Mouse (Mus musculus): ENCODE results near the gene Tab2.

The Tab2 gene

DNA sequence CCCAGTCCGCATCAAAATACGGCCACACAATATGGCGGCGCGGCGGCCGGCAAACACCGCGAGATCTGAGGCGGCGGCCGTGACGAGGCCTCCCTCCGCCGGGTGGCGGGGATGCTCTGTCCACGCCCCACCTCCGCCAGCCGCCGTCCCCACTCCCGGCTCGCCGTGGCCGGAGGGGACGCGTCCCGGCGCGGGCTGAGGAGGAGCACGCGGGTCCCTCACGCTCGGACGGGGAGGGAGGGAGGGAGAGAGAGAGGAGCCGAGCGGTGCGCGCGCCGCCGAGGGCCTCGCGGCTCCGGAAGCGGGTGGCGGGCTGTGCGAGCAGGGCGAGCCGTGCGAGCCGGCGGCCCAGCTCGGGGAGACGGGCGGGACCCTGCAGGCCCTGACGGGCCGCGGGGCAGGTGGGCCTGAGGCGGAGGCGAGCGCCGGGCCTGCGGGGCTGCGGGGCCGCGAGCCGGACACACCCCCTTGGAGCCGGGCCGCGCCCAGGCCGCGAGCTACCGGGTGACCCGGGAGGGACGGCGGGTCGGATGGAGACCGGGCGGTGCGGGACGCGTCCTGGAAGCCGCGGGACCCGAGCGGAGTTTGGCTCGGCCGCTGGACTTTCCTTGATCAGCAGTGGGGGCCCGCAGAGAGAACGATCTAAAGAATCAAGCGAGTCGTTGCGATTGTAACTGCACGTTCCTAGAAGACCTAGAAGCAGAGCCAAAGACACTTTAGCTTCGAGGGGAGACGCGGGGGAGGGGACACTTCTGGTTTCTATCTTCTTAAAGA, at the start of gene Tab2:
TSS of gene Tab2 (minus strand) at position 3 of the 774 bp plus-strand sequence.
- peak; percentile 95 for DNase-seq

DNA sequence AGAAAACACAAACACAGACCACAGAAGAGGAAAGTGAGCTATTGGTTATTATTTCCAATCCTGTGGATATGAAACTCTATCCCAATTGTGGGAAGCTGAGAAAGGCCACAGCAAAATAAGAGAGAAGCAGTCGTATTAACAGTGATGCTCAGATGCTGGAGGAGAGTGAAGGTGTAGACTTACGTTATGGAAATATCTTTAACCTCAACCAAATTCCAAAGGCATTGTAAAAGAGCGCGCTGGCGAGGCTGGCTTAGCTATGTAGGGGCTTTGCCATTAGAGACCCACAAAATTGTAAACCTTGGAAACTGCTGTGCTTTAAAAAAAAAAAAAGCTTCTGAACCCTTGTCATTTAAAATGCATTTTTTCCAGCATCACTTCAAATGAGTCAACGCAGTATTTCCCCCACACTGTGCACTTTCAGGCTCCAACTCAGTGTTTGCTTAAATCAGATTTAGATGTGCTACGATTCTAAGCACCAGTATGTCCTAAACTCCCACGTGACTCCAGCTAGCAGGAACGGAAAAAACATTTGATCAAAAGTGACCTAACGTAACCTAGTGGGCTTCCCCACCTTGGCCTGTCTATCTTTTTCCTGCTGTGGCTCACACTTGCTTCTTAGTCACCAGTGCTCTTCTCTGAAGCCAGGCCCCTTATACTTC, 36.4 kb upstream of the Tab2 start:
- no peak for DNase-seq

DNA sequence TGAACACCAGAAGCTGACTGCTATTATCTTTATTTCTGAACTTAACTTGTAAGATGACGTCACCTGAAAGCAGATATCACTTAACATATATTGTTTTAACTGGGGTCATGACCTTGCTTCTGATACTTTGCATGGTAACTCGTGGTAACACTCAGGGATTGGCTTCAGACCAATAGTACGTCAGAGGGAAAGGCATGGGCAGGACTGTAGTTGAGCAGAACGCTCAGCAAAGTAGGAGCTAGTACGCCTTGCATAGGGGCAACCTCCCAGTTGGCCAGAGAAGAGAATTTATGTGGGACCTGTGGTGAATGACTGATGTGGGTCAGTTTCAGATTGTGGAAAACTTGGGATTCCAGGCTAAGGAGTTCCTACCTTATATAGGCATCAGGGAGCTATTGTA, 35.6 kb upstream of the Tab2 start:
- no peak for DNase-seq

DNA sequence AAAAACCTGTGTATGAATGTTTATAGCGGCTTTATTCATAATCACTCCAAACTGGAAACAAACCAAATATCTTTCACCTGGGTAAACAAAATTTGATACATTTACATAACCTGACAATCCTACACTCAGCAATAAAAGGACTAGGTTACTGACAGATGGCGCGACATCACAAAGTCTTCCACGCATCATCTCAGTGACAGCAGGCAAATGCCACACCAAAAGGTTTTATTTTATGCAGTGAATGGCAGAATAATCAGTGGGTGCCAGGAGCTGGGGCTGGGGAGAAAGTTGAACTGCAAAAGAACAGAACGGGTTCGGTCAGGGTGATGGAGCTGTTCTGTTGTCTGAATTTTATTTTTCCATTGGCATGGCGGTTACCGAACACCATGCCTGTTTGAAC, 31.5 kb upstream of the Tab2 start:
- no peak for DNase-seq

DNA sequence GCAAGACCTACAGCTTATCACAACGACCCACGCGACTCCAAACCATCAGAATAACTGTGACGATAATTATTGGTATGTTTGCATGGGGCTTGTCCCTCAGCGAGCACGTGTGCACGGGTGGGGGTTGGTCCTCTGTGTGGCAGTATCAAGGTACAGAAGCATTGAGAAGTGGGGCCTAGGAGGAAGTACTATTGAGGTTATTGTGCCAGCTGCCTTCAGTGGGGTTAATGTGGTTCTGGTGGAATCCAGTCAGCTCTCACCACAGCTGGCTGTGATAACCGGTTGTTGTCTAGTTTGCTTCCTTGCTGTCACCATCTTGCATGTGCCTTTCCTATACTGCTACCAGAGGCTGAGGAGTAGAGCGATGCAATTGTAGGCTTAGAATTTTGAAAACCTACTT, 20.4 kb upstream of the Tab2 start:
- DNase-seq: no peak

DNA sequence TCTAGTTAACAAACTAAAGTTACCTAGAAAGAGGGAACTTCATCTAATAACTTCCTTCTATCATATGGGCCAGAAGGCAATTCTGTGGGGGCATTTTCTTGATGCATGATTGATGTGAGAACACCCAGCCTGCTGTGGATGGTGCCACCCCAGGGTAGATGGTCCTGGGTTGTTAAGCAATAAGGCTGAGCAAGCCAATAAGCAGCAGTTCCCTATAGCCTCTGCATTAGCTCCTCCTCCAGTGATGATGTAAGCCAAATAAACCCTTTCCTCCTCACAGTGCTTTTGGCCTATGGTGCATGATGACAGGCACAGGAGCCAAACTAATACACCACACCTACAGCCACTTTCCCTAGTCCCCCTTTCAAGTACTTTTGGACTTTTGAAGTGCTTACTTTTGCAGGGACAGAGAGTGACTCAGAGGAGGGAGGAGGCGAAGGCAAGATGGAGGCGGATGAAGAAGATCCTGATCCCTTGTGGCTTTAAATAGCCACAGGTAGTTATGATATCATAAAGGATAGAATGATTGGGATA, 12.8 kb upstream of the Tab2 start:
- no peak for DNase-seq

DNA sequence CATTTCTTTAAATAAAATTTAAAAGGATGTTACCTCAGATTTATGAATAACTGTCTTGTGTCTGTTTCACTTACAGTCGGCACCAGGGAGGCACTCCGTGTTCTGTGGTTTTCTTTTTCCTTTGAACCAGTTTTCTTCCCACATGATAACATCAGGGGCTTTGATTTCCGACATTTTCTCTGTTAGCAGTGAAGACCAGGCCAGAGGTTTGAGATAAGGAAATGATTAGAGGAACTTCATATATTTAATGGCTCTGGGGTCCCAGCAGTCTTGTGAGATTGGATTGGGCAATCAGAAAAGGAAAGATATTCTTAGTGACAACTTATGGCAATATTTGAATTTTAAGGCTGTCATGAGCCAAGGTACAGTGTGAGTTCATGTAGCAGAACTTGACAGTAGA, 11.1 kb upstream of the Tab2 start:
- DNase-seq: no peak

DNA sequence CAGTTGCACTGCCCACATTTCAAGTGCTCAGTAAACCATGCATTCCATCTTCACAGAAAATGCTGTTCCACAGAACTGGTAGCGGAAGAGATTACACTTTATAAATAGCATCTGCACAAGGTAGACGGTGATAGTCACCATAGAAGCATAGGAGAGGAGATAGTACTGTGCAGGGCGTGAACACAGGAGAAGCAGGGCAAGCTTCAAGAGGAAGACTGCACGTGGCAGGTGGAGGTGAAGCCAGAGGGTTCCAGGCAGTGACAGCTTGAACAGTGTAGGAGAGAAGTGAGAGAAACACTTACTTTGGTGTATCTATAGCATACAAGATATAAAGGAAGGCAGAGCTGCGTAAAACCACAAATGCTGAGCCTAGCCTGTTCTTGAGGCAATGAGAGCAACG, 3.0 kb upstream of the Tab2 start:
- no peak for DNase-seq

DNA sequence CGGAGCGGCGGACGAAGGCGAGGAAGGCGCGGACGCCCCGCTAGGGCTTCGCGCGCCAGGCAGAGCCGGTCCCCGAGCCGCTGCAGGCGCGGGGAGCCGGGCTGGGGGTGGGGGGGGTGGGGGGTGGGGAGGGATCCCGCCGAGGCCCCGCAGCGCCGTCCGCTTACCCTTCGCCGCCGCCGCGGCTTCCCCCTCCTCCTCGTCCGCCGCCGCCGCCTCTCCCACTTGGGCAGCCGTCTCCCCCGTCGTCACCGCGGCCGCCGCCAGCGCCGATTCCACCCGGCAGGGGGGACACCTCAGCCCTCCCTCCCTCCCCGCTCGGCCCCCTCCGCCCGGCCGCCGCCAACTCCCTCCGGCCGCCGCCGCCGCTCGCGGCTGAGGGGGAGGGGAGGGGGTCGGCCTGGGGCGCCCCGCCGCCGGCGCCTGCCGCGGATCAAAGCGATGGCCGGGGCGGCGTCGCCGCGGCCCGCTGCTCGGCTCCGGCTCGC, 352 bp downstream of the Tab2 start:
- DNase-seq: no peak

DNA sequence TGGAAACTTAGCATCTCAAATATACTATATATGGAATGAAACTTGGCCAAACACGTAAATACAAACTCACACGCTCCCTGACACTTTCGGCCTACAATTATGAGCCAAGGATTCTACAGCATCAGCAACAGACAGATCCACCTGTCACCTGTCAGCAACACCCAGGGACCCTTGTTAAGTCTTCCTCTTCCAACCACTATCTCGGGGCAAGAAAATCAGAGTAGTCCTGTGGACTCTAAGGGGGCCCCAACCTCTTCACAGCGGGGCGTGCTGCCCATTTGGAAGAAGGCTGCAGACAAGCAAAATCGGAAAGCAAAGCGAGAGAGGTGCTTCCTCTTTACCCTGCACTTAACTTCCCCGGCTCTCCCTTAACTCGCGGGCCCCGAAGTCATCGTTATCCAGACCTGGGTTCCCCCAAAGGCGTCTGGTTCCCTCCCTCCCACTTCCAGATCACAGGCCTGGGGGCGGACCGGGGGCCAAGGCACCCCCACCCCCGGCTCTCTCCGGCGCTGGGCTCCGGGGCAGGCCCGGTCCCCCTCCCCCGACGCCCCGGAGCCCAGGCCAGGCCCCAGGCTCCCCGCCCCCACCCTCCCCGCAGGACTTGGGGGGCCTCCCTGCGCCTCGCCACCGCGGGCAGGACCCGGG, 919 bp downstream of the Tab2 start:
- DNase-seq: peak; percentile 43

DNA sequence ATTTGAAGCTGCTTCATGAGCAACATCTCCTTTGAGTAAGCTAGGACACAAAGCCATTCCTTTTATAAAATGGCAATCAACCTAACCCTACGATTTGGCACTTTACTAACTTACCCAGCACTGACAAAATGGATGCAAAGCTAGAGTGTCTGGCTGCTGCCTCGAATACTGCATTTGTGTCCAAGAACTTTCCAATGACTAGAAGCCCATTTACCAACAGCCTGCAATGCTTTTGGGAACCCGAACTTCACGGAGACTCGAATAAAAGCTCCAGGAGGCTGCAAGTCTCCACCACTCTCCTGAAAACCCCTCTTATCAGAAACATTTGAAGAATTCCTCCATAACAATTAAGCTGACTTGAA, 1.4 kb downstream of the Tab2 start:
- DNase-seq: no peak

DNA sequence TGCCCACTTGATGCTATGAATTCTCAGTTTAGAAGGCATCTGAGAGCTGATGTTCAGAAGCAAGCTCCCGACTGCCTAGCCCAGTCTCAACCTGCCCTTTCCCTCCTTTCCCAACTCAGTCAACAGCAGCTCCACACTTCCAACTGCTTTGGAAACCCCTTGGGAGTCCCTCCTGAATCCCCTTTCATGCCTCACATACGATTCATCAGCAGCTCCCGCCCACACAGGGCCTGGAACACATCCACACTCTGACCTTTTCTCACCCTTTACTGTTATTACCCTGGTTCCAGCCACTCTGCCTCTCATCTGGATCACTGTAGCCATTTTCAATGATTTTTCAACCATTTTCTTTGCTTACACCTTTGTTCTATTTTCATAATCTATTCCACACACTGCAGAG, 13.0 kb downstream of the Tab2 start:
- no peak for DNase-seq

DNA sequence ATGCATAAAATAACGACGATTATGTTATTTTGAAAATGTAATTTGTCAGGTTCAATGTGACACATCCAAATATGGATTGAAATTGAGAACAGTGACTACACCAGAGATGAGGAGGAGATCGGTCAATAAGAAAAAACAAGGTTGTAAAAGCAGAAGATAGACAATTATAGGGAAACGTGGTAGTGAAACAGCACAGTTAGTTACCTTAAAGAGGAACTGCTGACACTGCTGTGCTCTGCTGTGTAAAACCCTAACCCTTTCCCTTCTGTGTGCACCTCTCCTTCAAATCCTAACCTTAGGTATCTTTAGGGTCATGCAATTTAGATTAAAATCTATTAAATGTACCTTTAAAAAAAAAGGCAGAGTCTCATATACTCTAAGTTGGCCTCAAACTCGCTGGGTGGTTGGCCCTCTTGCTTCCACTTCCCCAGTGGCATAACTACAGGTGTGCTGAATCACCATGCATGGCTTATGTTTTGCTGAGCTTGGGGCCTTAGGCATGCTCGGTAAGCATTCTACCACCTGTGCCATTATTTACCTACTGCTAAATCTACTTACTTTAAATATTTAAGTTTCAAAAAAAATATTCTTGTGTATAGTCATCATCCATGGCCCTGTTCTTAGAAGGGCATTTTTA, 19.4 kb downstream of the Tab2 start:
- no peak for DNase-seq

DNA sequence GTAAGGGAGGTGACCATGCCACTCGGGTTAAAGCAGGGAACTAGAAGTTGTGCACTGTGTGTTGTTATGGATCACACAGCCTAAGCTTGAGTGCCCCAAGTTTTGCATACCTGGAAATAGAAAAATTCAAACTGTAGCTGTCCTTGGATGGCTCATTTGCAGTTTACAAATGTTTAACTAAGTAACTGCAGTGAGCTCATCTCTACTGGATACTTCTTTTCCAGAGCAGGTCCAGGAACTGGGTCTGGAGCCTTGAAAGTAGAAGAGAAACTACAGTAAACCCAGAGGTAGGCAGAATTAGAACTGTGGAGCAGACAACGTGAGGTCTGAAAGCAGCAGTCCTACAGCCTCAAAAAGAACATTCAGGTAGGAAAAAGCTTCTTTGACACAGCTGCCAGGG, 23.1 kb downstream of the Tab2 start:
- DNase-seq: no peak

DNA sequence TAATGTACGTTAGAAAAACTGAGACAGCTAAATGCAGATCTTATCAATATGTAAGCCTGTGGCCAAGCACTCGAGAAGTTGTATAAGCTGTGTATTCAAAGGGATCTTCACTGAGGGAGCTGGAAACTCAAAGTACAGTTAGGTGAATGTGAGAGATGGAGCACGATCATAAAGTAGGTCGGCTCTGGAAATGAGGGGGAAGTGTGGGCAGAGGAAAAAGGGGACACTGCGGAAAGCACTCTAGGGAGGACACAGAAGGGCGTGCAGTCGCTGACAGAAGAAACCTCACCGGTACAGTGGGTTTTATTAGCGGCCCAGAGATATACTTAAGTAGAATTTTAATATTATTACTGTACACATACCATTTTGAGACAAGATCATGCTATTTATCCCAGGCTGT, 27.0 kb downstream of the Tab2 start:
- DNase-seq: no peak

DNA sequence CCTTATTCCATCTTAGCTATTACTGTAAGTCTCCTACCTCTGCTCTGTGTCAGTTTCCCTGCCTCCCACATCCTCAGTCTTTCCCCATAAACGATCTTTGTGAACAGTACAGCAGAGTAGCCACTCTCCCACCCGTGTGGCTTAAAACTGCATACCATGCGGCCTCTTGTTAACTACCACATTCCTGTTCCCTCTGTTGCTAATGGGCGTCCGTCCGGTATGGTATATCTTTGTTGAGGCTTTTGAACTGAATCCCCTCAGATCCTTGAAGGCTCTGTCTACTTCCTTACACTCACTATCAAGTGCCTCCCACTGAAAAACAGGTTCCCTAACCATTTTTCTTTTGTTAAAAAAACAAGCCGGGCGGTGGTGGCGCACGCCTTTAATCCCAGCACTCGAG, 30.5 kb downstream of the Tab2 start:
- no peak for DNase-seq

DNA sequence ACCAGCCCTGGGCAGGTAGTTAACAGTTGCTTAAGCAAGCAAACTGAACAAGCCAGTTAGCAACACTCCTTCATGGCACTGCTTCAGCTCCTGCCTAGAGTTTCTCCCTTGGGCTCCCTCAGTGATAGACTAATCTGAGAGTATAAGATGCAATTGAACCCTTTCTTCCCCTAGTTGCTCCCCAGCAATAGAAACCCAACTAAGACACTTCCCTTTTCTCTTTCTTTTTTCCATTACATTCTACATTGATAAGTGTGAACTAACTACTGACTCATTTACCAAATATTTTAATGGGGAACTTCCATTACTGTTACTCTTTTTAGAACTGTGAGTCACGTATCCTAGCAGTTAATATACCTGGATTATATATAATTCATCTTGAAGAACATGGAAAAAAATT, 32.6 kb downstream of the Tab2 start:
- no peak for DNase-seq

DNA sequence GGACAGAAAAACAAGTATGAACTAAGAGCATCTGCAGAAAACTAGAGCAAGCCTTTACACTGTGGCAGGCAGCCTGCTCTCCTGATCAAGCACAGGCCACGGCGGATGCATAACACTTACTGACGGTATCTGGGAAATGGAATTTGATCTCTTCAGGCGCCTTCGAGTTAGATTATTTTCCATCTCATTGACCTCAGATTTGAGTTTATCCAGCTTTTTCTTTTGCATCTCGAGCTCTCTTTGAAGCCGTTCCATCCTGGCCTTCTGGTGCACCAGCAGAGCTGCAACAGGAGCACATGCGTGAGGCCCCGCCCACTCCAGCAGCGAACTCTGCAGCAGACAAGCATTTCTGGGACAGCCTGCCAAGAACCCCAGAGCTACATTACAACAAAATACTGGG, 44.8 kb downstream of the Tab2 start:
- peak; percentile 33 for DNase-seq

DNA sequence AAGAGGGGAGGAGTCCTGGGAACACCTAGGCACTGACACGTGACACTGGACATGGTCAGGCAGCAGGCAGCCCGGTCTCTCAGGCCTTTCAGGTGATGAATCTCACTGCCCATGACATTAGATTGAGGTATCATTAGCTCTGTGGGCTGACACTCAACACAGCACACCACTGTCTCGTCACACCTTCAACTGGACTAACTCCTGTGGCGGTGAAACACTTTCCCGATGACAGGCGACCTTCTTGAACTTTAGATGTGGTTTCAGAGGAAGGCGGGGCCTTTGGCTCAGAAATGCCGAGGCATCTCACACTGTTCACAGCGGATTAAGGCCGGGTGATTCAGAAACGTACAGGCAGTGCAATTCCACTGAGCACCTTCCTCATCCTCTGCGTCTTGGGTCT, 48.9 kb downstream of the Tab2 start:
- no peak for DNase-seq

DNA sequence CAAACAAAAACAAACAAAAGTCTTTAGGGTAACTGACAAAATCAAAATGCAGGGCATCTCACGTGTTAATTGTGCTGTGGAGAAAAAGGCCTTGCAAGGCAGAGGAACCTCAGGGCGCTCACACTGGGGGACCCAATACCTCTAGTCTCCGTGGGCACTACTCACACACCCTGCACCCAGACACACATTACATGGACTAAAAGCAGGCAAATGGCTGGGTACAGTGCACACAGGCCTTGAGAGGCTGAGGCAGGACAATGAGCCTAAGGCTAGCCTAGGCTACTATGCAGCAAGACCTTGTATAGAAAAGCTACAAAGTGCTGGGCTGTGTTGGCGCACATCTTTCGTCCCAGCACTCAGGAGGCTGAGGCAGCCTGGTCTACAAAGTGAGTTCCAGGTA, 51.9 kb downstream of the Tab2 start:
- no peak for DNase-seq

DNA sequence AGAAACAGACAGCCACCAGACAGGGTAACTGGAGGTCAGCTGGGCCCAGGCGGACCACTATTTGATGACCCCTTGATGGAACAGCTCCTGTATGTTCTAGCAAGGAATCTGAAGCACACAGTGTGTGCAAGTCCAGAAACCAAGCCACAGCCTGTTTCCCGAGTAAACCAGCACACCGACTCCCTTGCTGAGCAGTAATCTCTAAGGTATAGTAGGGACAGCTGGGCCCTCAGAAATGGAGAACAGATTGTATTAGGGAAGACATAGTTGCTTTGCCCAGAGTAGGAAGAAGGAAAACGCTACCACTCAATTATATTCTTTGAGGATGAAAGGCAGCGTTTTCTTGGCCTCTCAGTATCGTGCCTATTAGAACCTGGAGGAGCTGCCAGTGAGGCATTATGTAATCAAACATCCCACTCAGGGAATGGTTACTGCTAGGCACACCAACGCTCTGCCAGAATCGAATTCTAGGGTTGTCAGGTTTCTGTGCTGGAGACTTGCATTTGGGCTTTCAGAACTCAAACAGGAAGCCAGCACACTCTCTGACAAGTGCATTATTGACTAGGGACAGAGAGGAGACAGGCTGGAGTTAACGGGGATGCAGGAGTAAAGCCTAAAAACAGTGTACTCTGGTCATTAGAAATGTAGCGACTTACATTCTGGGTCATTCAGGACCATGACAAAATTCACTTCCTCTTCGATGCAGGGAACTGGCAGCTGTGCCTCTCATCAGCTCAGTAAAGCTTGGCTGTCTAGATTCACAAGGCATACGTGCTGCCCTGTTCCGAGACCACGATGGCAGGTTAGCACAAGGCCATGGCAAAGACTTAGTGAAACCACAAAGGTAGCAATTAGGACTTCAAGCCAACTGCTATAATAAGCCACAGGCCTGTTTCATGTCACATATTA, 55.1 kb downstream of the Tab2 start:
- DNase-seq: no peak

DNA sequence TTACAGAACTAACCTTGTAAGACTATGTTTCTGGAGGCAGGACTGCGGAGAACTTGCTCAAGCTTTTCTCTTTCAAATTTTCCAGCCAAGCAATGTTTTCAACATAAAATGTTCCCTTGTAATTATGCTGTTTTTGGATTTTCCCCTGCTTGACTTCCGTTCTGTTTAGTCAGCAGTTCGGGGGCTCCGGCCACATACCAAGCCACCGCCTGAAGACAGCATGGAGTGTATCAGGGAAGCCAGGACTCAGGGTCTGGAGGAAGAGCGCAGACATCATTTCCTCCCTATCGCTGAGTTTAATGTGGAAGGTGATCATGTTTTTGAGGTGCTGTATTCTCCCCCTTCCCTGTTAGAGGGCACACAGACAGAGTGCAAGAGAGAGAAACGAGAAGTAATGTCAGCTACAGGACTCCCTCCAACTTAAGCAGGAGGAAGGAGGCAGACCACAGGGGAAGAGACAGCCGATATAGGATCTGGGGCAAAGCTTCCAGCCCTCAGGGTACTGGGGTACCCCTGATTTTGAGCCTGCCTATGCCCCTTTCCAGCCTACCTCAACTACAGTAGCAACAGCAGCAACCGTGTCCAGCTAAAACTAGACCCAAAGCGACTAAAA, 67.7 kb downstream of the Tab2 start:
- DNase-seq: peak; percentile 27
